In the genomic region with DNA sequence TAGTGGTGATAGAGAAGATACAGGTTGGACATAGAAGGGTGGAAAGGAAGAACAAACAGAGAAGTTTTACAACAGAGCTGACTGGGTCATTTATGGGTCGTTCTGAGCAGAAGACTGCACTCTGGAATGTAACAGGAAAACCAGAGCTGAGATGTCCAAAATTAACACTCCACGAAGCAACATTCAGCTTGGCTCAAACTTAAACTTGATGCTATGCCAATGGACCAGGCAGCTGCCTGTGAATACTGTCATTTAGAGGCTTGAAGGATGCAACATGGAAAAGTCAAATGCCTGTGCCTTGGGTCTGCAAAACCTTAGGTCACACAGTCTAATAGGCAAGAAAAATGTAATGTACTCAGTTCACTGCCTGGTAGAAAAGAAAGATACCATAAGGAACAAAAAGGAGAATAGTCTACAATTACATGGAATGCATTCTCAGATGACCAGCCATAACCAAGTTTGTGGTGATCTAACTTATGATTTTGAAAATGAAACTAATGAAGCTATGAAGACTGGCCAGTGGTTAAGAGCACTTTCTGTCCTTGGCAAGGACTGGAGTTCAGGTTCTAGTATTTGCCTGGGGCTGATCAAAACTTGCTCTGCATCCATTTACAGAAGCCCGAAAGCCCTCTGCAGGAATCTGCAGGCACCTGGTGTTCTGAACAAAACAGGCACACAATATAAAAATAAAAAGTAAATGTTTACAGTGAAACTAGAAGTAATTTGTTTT, we compare ENCODE assay signal across 12 mouse cellular contexts. TPM values are rescaled to one million over a fixed set of nuclear protein-coding genes. Genes with fewer than 3 reads are reported as not detected.
A peak's percentile ranks its signal among the peaks of the same experiment; 100 is the strongest.
DNase-seq lines count a peak whose midpoint lies in the region; ATAC-seq lines count a peak whose summit lies in the region.
"Had no signal": no experiment of that assay in that cellular context is flagged by ENCODE, and none has a peak within 500 bp of the region (broad histone marks: within the 10 kb centered on the region; RNA-seq: fewer than 3 reads in every experiment).

No protein-coding gene starts in this region.

- intact Hi-C loops in left cerebral cortex, postnatal 4 days (cut with DNase I), result loop anchor here (10.0 kb wide), 1 partner anchor 175 kb away; a partner anchor contains a TSS

- peaks cover 3% of the 10 kb centered on the region; the same call in 1 of the 2 replicates for H3K4me1 ChIP-seq in limb, embryonic 15.5 days
- H3K4me1 ChIP-seq in limb, embryonic 10.5 days, result no peaks in the 10 kb centered on the region
- H3K4me1 ChIP-seq in embryonic facial prominence, embryonic 14.5 days (ENCODE audit: control insufficient read depth, insufficient read depth, low read length), result peaks cover 5% of the 10 kb centered on the region; the same call in 1 of the 2 replicates
- no peaks in the 10 kb centered on the region for H3K4me1 ChIP-seq in intestine, embryonic 16.5 days (ENCODE audit: control insufficient read depth, insufficient read depth, low read length)
- H3K4me1 ChIP-seq: neural tube, embryonic 12.5 days had no signal

- H3K9ac ChIP-seq in limb, embryonic 15.5 days, result no peak overlapping the region
- no peak overlapping the region for H3K9ac ChIP-seq in embryonic facial prominence, embryonic 14.5 days (ENCODE audit: low read depth, low read length)
- H3K9ac ChIP-seq in intestine, embryonic 16.5 days (ENCODE audit: low read depth, low read length), result no peak overlapping the region
- H3K9ac ChIP-seq: neural tube, embryonic 12.5 days had no signal

- H3K27ac ChIP-seq in limb, embryonic 15.5 days, result peak overlapping the region; percentile 61
- no peak overlapping the region for H3K27ac ChIP-seq in limb, embryonic 10.5 days
- H3K27ac ChIP-seq in embryonic facial prominence, embryonic 14.5 days (replicated peaks; ENCODE audit: low read depth, low read length), result 0 out of 2 replicates have a peak overlapping the region, but pooled peaks have one; percentile 11
- H3K27ac ChIP-seq in intestine, embryonic 16.5 days (ENCODE audit: low read length), result peak overlapping the region; percentile 74
- H3K27ac ChIP-seq: neural tube, embryonic 12.5 days had no signal

- no peak overlapping the region for H3K4me2 ChIP-seq in limb, embryonic 15.5 days
- no peak overlapping the region for H3K4me2 ChIP-seq in embryonic facial prominence, embryonic 14.5 days (ENCODE audit: low read depth, low read length)
- H3K4me2 ChIP-seq in intestine, embryonic 16.5 days (ENCODE audit: low read depth, low read length), result no peak overlapping the region
- H3K4me2 ChIP-seq: neural tube, embryonic 12.5 days had no signal

- no peaks in the 10 kb centered on the region for H3K36me3 ChIP-seq in limb, embryonic 15.5 days
- H3K36me3 ChIP-seq in limb, embryonic 10.5 days, result no peaks in the 10 kb centered on the region
- no peaks in the 10 kb centered on the region for H3K36me3 ChIP-seq in embryonic facial prominence, embryonic 14.5 days (ENCODE audit: control insufficient read depth, insufficient read depth, low read length)
- H3K36me3 ChIP-seq in intestine, embryonic 16.5 days (ENCODE audit: control insufficient read depth, insufficient read depth, low read length), result no peaks in the 10 kb centered on the region
- H3K36me3 ChIP-seq: neural tube, embryonic 12.5 days had no signal

- DNase-seq in limb, embryonic 10.5 days (ENCODE audit: low spot score), result no peak
- no peak for DNase-seq in embryonic facial prominence, embryonic 14.5 days (ENCODE audit: low spot score)
- DNase-seq in skeletal muscle tissue, adult 2 months (ENCODE audit: low read depth, low spot score), result peak; percentile 62
- no peak for DNase-seq in frontal cortex, postnatal 25 days (ENCODE audit: low spot score in 2 of 2)
- no peak for DNase-seq in left cerebral cortex, postnatal 4 days
- no peak for DNase-seq in adrenal gland, postnatal 10 days
- DNase-seq: adrenal gland, postnatal 14 days; cerebellum, postnatal 25 days; thymus, postnatal 25 days had no signal

- WGBS in limb, embryonic 15.5 days, result 21% methylated on average over 3 of the region's 3 CpGs
- WGBS in limb, embryonic 10.5 days, result 79% methylated on average over 3 of the region's 3 CpGs
- 31% methylated on average over 3 of the region's 3 CpGs for WGBS in embryonic facial prominence, embryonic 14.5 days
- WGBS in intestine, embryonic 16.5 days, result 29% methylated on average over 3 of the region's 3 CpGs

- ATAC-seq in limb, embryonic 15.5 days (ENCODE audit: insufficient number of reproducible peaks, low FRiP score, low TSS enrichment, low read depth), result no peak
- no peak for ATAC-seq in embryonic facial prominence, embryonic 14.5 days (ENCODE audit: low read depth)
- peak; percentile 50 for ATAC-seq in intestine, embryonic 16.5 days

- H3K9me3 ChIP-seq in limb, embryonic 15.5 days, result no peaks in the 10 kb centered on the region
- no peaks in the 10 kb centered on the region for H3K9me3 ChIP-seq in limb, embryonic 10.5 days (replicated peaks)
- no peaks in the 10 kb centered on the region for H3K9me3 ChIP-seq in embryonic facial prominence, embryonic 14.5 days (ENCODE audit: control insufficient read depth, low read length)
- H3K9me3 ChIP-seq in intestine, embryonic 16.5 days (ENCODE audit: control insufficient read depth, low read length), result no peaks in the 10 kb centered on the region
- H3K9me3 ChIP-seq: neural tube, embryonic 12.5 days had no signal

- H3K27me3 ChIP-seq in limb, embryonic 15.5 days, result no peaks in the 10 kb centered on the region
- no peaks in the 10 kb centered on the region for H3K27me3 ChIP-seq in limb, embryonic 10.5 days (ENCODE audit: low read depth, poor library complexity, severe bottlenecking)
- H3K27me3 ChIP-seq in embryonic facial prominence, embryonic 14.5 days (replicated peaks; ENCODE audit: control insufficient read depth, insufficient read depth, low read length), result no peaks in the 10 kb centered on the region
- no peaks in the 10 kb centered on the region for H3K27me3 ChIP-seq in intestine, embryonic 16.5 days (replicated peaks; ENCODE audit: control insufficient read depth, insufficient read depth, low read length)
- H3K27me3 ChIP-seq: neural tube, embryonic 12.5 days had no signal

- H3K4me3 ChIP-seq in limb, embryonic 15.5 days, result no peak overlapping the region
- no peak overlapping the region for H3K4me3 ChIP-seq in limb, embryonic 10.5 days
- H3K4me3 ChIP-seq in embryonic facial prominence, embryonic 14.5 days (ENCODE audit: low read depth, low read length), result no peak overlapping the region
- H3K4me3 ChIP-seq in intestine, embryonic 16.5 days (ENCODE audit: low read length), result no peak overlapping the region
- H3K4me3 ChIP-seq: neural tube, embryonic 12.5 days had no signal

RNA-seq across cellular contexts. Expression of a gene that starts 9.8 kb away (rescaled TPM):
- 1,005 and 1,033 TPM in 2 replicates for polyA plus RNA-seq in limb, embryonic 15.5 days (2015; fragmentation: Nextera tagmentation; extraction: Ambion mirVana)
- polyA plus RNA-seq in limb, embryonic 10.5 days (2016; fragmentation: Nextera tagmentation; extraction: Ambion mirVana), result 2.4 and 5.2 TPM in 2 replicates
- 710 and 776 TPM in 2 replicates for polyA plus RNA-seq in embryonic facial prominence, embryonic 14.5 days (2014; fragmentation: Nextera tagmentation; extraction: Ambion mirVana)
- 420 and 424 TPM in 2 replicates for polyA plus RNA-seq in intestine, embryonic 16.5 days (2015; fragmentation: Nextera tagmentation; extraction: Ambion mirVana)
- total RNA-seq in left cerebral cortex, postnatal 4 days (2021), result 10 to 100 TPM; 25.4 to 30.4 TPM
- 100 to 1,000 TPM; 277 to 311 TPM for total RNA-seq in adrenal gland, postnatal 10 days (2021)

Comparison
In these comparisons a context has a peak if more than half of its experiments do, and no peak if none do; other contexts are left out.
1. RNA of a gene that starts 9.8 kb away (polyA plus RNA-seq): 1,005 to 1,033 TPM in limb, embryonic 15.5 days, 710 to 776 TPM in embryonic facial prominence, embryonic 14.5 days and 420 to 424 TPM in intestine, embryonic 16.5 days; 2.4 to 5.2 TPM in limb, embryonic 10.5 days; every median in the first group is over 10 times any median in the second.